Mouse (Mus musculus) granulocyte monocyte progenitor cell, adult 5-6 weeks (primary cell): ENCODE results near the gene Gabrr1. TPM values are rescaled to one million over a fixed set of nuclear protein-coding genes. Genes with fewer than 3 reads are reported as not detected.
"Not testable (repeated sequence)": the region's sequence is repeated elsewhere in the genome, so short reads cannot be mapped to it uniquely, and the experiment has no call there.

ENCODE experiments used
- ATAC-seq: replicated peaks from 2 replicates; pipeline ENCODE4 v1.8.0; 2016; ENCODE audit warnings: mild to moderate bottlenecking, moderate TSS enrichment, inconsistent platforms; ENCODE audit not compliant: poor library complexity, severe bottlenecking
- total RNA-seq, 2 experiments: library from RNA; stranded (forward) in 1 of 2; stranded (reverse) in 1 of 2; fragments of 200-712, 200-1000 nt in 1 of 2; fragments of >200 nt in 1 of 2; fragmentation: Nextera tagmentation in 1 of 2; gene quantifications; 2 replicates each; pipeline ENCODE4 v1.2.3; 2014 to 2017

Gabrr1 gene
- total RNA-seq (2014; fragmentation: Nextera tagmentation) (not detected in 2 replicates), total RNA-seq (2017) (not detected in 2 replicates)

DNA sequence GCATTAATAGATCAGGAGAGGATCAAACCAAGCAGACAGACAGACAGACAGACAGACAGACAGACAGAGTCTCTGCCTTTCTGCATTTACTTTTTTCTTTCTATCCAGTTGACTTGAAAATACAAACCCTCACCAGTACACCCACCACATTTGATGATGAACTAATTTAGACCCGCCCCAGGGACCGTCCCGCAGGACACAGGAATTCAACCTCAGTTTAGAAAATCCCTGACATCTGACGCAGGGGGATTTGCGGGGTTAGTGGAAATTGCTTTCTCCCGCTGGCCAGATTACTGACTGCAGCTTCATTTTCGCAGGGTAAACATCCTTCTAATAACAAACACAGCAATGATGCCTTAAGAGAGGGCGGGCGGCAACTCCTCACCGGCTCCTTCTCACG is at the start of gene Gabrr1:
Gene Gabrr1, plus strand, starts transcription at position 301 of the 400 bp plus-strand sequence.
- no peak for ATAC-seq

DNA sequence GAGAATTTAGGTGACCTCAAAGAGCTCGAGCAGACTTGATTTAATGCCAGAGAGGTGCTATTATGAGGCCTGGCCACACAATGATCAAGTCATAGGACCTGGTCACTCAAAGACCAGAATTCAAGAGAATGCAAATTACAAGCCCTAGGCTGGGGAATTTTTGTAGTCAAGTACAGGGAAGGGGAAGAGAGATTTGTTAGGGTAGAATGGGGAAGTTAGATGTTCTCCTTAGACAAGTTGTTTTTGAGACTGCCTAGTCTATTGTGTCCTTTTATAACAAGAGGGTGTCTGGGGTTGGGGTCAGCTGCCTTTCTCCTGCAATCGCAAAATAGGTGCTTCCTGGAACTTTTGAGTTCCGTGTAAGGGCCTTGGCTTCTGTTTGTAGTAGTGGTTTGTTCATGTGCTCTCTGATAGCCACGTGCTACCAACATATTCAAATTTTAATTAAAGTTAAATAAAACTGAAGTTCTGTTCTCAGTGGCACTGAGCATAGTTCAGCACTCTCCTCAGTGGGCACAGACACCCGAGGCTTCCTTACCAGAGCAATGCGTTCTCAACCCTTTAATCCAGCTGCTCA is 33.1 kb upstream of the Gabrr1 start:
- ATAC-seq, result no peak; the same call in 1 of the 2 replicates

- ATAC-seq, result peak; percentile 79
These were observed 22.4 kb upstream of the Gabrr1 start for GRCm38 (mm10) chr4:33109720-33110458.

DNA sequence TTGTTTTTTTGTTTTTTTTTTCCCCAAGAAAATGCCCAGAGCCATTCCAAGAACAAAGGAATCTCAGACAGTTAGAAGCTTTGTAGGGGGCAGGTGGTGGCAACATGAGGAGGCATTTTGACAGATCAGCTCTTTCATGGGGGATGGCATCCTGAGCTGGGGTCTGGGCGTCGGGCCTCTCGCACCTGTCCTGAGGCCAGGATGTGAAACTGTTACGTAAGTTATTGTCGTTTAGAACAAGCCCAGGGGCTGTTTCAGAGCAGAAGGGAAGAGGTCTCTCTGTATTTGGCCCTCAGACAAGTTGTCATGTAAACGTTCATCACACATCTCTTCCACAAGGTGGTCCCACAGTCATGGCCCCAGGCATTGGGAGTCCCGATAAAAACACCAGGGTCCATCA is 21.5 kb upstream of the Gabrr1 start:
- peak; percentile 45 for ATAC-seq

- ATAC-seq, result no peak
These were observed 21.0 kb upstream of the Gabrr1 start for GRCm38 (mm10) chr4:33111358-33111757.

DNA sequence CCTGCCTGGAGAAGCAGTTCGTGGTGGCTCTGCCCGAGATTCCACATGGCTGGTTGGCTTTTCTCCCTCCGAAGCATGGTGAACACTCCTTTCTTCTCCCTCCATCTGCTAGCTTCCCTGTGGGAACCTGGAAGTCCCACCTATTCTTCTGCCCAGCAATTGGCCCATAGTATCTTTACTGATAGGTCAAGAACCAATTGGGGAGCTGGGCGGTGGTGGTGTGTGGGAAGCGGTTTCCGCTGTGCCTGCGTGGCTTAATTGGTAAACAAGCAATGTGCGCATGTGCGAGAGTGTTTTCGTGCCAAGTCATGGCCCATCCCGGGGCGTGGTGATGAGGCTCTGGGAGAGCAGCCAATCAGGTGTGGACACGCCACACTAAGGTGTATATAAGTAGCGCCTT is 19.5 kb upstream of the Gabrr1 start:
- not testable (repeated sequence) for ATAC-seq

- peak; percentile 68; the same call in 1 of the 2 replicates for ATAC-seq
These were observed 13.2 kb upstream of the Gabrr1 start for GRCm38 (mm10) chr4:33119118-33119517.

DNA sequence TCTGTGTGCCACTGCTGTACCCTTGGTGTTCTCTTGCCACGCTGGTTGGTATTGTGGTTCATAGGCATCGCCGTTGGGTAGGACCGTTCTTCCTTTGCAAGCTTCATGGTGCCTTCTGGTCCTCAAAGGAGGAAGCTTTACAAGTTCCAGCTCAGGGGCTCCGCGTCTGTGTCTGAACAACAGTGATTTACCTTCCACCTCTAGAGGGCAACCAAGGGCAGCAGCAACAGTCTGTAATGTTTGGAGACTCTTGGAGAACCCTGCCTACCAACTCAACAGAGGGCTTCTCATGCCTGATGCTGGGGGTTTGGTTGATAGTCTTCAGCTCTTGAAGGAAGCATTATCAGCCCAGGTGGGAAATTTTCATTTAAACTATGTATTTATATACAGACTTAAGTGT is 7.8 kb upstream of the Gabrr1 start:
- ATAC-seq, result peak; percentile 81

- ATAC-seq, result no peak
These were observed 6.8 kb upstream of the Gabrr1 start for GRCm38 (mm10) chr4:33125409-33126084.

GRCm38 (mm10) chr4:33146679-33147291 is 14.5 kb downstream of the Gabrr1 start:
- peak; percentile 61 for ATAC-seq

DNA sequence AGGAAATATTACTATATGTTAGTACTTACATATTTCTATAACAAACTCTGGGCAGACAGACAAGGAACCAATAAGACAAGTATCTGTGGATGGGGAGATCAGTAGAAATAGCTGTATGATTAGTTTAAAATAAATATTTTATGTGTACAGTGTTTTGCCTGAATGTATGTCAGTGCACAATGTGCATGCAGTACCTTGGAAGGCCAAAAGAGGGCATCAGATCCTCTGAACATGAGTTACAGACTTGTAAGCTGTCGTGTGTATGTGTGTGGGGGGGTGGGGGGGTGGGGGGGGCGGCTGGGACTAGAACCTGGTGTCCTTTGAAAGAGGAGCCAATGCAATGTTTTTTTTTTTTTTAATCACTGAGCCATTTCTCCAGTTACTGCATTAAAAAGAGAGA is 15.5 kb downstream of the Gabrr1 start:
- ATAC-seq, result peak; percentile 58; the same call in 1 of the 2 replicates

- no peak for ATAC-seq
These were observed 16.8 kb downstream of the Gabrr1 start for GRCm38 (mm10) chr4:33149150-33149549.

DNA sequence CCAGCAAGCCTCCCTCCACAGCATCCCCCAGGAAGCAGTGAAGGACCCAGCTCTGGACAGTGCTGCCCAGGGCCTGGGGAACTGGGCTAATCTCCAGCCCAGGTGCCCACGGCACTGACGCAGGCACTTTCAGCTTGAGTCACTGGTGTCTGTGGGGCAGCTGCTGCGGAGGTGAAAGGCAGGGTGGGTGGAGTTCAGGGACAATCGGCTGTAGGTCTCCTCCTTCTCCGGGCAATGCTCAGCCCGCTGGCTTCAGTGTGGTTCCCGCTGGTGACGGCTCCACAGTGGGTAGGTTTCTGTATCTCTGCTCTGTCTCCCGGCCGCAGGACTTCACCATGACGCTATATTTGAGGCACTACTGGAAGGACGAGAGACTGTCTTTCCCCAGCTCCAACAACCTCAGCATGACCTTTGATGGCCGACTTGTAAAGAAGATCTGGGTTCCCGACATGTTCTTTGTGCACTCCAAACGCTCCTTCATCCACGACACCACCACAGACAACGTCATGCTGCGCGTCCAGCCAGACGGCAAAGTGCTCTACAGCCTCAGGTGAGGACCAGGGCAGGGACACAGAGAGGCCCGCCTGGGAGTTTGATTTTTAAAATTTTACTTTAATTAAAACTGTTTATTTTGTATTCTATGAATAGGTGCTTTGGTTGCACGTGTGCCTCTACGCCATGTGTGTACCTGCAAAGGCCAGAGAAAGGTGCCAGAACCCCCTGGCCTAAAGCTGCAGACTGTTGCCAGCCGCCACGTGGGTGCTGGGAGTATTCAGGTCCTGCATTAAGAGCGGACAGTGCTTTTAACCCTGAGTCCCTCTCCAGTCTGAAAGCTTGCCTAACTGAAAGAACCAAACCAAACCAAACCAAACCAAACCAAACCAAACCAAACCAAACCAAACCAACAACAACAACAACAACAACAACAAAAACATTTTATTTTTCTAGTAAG is 20.0 kb downstream of the Gabrr1 start:
- ATAC-seq, result no peak

DNA sequence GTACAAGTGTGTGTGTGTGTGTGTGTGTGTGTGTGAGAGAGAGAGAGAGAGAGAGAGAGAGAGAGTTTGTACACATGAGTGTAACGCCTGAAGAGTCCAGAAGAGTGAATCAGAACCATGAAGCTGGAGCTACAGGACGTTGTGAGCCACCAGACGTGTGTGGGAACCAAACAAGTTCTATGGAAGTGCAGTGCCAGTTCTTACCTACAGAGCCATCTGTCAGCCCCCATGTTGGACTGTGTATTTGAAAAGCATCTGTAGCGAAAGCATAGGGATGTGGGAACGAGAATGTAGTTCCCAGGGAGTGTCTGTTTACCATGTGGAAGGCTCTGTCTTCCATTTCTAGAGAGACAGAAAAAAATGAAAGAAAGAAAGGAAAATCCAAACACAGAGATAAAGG is 51.2 kb downstream of the Gabrr1 start:
- ATAC-seq, result no peak

- peak; percentile 18; the same call in 1 of the 2 replicates for ATAC-seq
These were observed 55.8 kb downstream of the Gabrr1 start for GRCm38 (mm10) chr4:33188164-33188563.

- peak; percentile 79 for ATAC-seq
These were observed 56.7 kb downstream of the Gabrr1 start for GRCm38 (mm10) chr4:33188781-33189734.

DNA sequence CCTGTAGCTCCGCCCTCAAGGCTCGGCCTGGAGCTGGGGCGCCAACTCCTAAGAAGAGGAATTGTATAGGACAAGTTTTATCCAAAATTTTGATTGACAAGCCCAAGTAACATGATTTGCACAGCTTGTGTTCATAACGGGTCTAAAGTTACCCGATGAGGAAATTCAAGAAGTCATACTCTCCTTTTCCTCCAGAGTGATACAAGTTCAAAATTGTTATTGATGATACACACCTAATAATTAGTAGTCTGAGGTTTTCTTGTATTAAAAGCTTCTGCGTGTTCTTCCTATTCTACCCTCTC is 57.4 kb downstream of the Gabrr1 start, which contains the start of gene Pm20d2:
Gene Pm20d2, minus strand, starts transcription at position 3 of the 302 bp plus-strand sequence.
- no peak for ATAC-seq

DNA sequence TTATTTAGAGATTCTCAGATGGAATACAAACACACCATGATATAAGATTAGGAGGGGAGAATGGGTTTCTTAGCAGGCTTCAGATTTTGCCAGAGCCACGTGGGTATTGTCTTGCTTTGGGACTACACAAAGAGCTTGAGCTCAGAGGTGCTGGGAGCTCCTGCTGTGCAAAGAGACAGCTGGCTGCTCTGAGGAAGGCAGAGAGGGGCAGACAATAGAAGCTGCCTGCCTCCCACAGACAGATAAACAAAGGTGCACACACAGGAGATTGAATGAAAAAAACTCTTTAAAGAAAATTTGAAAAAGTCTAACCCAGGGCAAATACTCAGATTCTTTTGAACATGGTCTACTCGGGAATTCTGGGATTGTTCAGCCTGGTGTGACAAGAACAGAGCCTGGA is 65.8 kb downstream of the Gabrr1 start:
- no peak for ATAC-seq

DNA sequence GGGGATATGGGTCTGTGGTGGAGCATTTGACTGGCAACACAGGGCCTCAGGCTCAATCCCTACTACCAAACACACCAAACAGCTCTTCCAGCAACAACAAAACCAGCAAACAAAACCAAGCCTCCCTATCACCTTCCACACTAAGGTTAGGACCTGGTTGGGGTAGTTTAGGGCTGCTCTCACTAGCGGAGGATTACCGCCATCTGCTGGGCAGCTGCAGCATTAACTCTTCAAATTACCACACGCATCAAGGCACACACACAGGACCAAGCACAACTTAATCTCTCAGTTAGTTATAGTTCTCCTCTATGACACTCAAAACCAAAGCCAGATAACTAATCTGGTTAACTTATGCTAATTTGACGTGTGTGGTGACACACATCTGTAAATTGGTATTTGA is 72.4 kb downstream of the Gabrr1 start:
- ATAC-seq, result peak; percentile 86
